Mouse (Mus musculus): ENCODE measurements at regions not wholly inside any gene's neighbourhood (a gene's known extent, or its start where the extent isn't known, plus 50 kb on each side); places are given as distances from the start of the nearest gene placed in this dataset.
A peak's percentile ranks its signal among the peaks of the same experiment; 100 is the strongest.
"Not testable (repeated sequence)": the region's sequence is repeated elsewhere in the genome, so short reads cannot be mapped to it uniquely, and the experiment has no call there.

GRCm38 (mm10) chrX:19903962-19904930 is 155.1 kb upstream of the Chst7 start:
- peak; percentile 8 for DNase-seq (ENCODE audit: low spot score in 2 of 2)

- DNase-seq (ENCODE audit: low spot score in 2 of 2), result no peak
These were observed 152.6 kb upstream of the Chst7 start for GRCm38 (mm10) chrX:19906646-19907371.

- DNase-seq (ENCODE audit: low spot score in 2 of 2), result no peak
These were observed 142.4 kb upstream of the Chst7 start for GRCm38 (mm10) chrX:19917001-19917400.

DNA sequence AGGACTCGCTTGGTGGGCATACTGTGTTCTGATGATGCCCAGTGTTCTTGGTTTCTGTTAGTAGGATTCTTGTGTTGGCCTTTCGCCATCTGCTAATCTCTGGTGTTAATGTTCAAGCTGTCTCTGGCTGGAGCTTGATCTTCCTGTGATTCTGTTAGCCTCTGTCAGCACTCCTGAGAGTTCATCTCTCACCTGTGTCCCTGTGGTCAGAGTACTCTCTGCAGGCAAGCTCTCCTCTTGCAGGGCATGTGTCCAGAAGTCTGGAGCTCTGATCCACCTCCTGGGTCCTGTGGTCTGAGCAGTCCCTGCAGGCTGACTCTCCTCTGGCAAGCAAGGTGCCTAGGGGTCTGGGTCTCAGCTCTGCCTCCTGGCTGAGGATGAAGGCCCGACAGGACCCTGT is 130.0 kb upstream of the Chst7 start:
- DNase-seq (ENCODE audit: low spot score in 2 of 2), result not testable (repeated sequence)

- no peak for DNase-seq (ENCODE audit: low spot score in 2 of 2)
These were observed 129.5 kb upstream of the Chst7 start for GRCm38 (mm10) chrX:19929866-19930265.

DNA sequence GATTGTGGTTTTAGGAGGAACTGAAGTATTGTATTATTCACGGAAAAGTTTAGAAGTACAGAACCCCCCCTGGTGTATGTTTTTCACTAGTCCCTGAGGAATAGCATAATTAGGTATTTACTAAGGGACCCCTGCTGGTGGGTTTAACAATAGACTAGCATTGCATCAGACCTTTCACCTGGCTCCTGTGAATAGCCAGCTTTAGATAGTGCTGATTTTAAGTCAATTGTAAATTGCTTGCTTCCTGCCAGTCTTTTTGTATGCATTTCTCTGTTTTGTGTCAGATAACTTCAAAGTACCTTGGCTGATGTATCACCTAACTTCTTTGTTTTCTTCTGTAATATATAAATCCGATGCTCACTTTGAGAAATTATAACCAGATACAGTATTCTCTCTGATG is 116.1 kb upstream of the Chst7 start:
- DNase-seq (ENCODE audit: low spot score in 2 of 2), result no peak

Data from frontal cortex, postnatal 14 days (tissue).